Mouse (Mus musculus) cerebellum, adult 2 months (tissue): ENCODE measurements around the gene Atxn2. TPM values are rescaled to one million over a fixed set of nuclear protein-coding genes. Genes with fewer than 3 reads are reported as not detected.
"Not testable (repeated sequence)": the region's sequence is repeated elsewhere in the genome, so short reads cannot be mapped to it uniquely, and the experiment has no call there.

Source experiments
- DNase-seq, 2 experiments: peaks; one replicate each; pipeline ENCODE4 v3.0.0; 2021
- H3K27ac ChIP-seq: fragments of 200-500 bp; 2 replicates; pipeline ENCODE4 v1.5.1; 2012; ENCODE audit warnings: low read length, control low read depth, inconsistent platforms; ENCODE audit not compliant: insufficient read depth
- H3K27me3 ChIP-seq: fragments of 200-500 bp; 2 replicates; pipeline ENCODE4 v1.6.1; 2012; ENCODE audit warnings: inconsistent platforms, mild to moderate bottlenecking, low read length, moderate library complexity; ENCODE audit not compliant: control insufficient read depth, insufficient read depth
- H3K4me1 ChIP-seq: fragments of 200-500 bp; 2 replicates; pipeline ENCODE4 v1.6.1; 2011; ENCODE audit warnings: low read length; ENCODE audit not compliant: control insufficient read depth, insufficient read depth
- H3K4me3 ChIP-seq: fragments of 200-500 bp; replicated peaks from 2 replicates; pipeline ENCODE3; 2011; ENCODE audit warnings: mild to moderate bottlenecking, low read depth, low read length, control low read depth; ENCODE audit not compliant: insufficient read depth
- CTCF ChIP-seq: fragments of 200-500 bp; IDR thresholded peaks from 2 replicates; pipeline ENCODE4 v1.5.1; 2011; ENCODE audit warnings: low read depth, mild to moderate bottlenecking, control low read depth, low read length, moderate library complexity, borderline replicate concordance; ENCODE audit not compliant: insufficient read depth
- POLR2A ChIP-seq: fragments of 200-500 bp; IDR thresholded peaks from 2 replicates; pipeline ENCODE4 v1.6.1; 2011; ENCODE audit warnings: low read length, control low read depth, borderline replicate concordance; ENCODE audit not compliant: insufficient read depth
- WGBS: fragments of 180-500 bp; shearing (Covaris S2); methylation state at CpG from one replicate; pipeline ENCODE4 v1.1.7; 2018; 5-methylcytosine and 5-hydroxymethylcytosine counted together
- polyA plus RNA-seq: library from polyadenylated mRNA; depleted of rRNA; stranded (reverse); fragments of >200 nt; gene quantifications from 2 replicates; pipeline ENCODE4 v1.2.3, GENCODE M21; 2012

Gene Atxn2
- polyA plus RNA-seq, 1 experiment, result 149 TPM

DNA sequence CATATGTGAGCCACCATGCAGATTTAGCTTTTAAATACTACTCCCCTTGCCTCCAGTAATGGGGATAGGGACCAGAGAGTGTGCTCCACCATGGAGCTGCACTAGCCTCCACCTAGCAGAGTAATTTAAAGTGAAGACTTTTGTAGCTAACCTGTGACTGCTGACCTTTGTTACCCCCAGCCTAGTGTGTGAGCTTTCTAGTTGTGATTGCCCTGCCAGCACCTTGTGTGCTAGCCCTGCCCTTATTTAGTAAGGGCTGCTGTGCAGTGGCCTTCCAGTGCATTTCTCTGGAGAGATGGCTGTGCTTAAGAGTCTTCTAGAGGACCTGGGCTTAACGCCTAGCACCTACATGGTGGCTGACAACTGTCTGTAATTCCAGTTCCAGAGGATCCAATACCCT lies 13.5 kb downstream of the Atxn2 start:
- Histone ChIP-seq H3K4me1 (peaks cover 2% of the 10 kb centered on the region; the same call in 1 of the 2 replicates), H3K27ac (no peak overlapping the region), H3K4me3 (no peak overlapping the region), H3K27me3 (no peaks in the 10 kb centered on the region)
- no peak for DNase-seq
- TF ChIP-seq CTCF, result no peak
- TF ChIP-seq POLR2A, result no peak
- 78% methylated on average over 1 of the region's 1 CpGs for WGBS

DNA sequence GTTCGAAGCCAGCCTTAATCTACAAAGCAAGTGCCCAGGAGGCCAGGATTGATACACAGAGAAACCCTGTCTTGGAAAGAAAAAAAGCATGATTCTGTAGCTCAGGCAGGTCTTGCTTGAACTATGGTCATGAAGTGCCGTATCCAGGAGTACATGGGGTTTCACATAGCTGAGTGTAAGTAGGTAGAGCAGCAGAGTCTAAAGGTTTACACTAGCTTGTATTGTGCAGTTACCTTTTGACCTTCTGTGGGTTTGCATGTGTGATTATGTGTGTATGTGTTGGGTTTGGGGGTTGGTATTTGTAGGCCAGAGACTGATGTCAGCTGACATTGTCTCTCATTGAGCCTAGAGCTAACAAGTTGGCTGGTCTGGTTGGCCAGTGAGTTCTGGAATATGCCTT lies 18.9 kb downstream of the Atxn2 start:
- no peak overlapping the region for H3K4me3 ChIP-seq
- no peak for DNase-seq
- no peak for TF ChIP-seq POLR2A
- TF ChIP-seq CTCF, result no peak
- H3K27me3 ChIP-seq, result no peaks in the 10 kb centered on the region
- no peak overlapping the region for H3K27ac ChIP-seq
- WGBS, result 93% methylated on average over 2 of the region's 2 CpGs
- peaks cover 5% of the 10 kb centered on the region; the same call in 1 of the 2 replicates for H3K4me1 ChIP-seq

DNA sequence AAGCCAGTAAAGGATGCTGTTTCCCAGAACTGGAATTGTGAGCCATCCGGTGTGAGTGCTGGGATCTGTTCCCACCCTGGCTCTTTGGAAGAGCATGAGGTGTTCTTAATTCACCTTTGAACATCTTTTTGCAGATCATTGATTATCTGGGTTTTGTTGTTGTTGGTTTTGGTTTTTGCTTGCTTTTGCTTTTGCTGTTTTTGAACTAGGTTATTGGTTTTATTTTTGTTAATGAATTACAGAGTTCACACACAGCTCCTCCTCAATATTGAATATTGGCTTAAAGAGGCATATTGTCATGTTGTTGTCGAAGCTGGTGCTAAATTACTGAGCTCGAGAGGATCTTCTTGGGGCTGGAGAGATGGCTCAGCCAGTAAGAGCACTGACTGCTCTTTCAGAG lies 25.5 kb downstream of the Atxn2 start:
- 69% methylated on average over 3 of the region's 3 CpGs for WGBS
- no peaks in the 10 kb centered on the region for H3K27me3 ChIP-seq
- DNase-seq, result no peak
- H3K4me1 ChIP-seq, result peaks cover 7% of the 10 kb centered on the region
- TF ChIP-seq CTCF (no peak), POLR2A (no peak)
- no peak overlapping the region for H3K4me3 ChIP-seq
- H3K27ac ChIP-seq, result no peak overlapping the region

DNA sequence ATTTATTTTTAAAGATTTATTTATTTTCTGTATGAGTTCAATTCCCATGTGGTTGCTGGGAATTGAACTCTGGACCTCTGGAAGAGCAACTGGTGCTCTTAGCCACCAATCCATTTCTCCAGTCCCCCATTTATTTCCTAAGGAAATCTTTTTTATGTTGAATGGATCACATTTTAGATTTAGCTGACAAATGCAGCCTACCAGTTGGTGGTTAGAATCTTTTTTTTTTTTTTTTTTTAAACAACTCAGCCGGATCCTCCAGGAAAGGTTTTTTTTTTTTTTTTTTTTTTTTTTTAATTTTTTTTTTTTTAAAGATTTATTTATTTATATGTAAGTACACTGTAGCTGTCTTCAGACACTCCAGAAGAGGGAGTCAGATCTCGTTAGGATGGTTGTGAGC lies 27.0 kb downstream of the Atxn2 start:
- DNase-seq, H3K4me3 ChIP-seq: not testable (repeated sequence)
- 75% methylated on average over 2 of the region's 2 CpGs for WGBS

DNA sequence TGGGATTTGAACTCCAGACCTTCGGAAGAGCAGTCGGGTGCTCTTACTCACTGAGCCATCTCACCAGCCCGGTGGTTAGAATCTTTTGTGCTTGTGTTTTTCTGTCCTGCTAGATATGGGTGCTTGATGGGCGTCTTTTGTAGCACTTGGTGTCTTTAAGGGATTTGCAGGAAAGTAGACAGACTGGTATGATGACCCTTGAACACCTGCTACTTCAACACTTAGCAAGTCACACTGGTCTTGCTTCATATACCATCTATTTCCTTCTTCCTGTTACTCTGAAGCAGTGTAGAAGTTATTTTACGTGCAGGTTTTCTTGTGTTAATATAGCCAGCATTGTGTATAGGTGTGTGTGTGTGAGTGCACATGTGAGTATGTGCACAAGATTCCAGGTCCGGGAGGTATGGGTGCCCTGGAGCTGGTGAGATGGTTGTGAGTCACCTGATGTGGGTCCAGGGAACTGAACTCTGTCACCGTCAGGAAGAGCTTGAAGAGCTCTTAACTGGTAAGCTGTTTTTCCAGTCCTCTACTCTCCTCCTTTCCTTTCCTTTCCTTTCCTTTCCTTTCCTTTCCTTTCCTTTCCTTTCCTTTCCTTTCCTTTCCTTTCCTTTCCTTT lies 27.5 kb downstream of the Atxn2 start:
- Histone ChIP-seq H3K27me3 (no peaks in the 10 kb centered on the region), H3K27ac (no peak overlapping the region), H3K4me1 (peaks cover 7% of the 10 kb centered on the region), H3K4me3 (no peak overlapping the region)
- DNase-seq, result no peak
- WGBS, result 91% methylated on average over 7 of the region's 7 CpGs
- no peak for TF ChIP-seq CTCF
- TF ChIP-seq POLR2A, result no peak

More for the DNA sequence above, 27.0 kb downstream of the Atxn2 start:
- H3K27ac ChIP-seq, H3K4me1 ChIP-seq, H3K27me3 ChIP-seq: not testable (repeated sequence)

DNA sequence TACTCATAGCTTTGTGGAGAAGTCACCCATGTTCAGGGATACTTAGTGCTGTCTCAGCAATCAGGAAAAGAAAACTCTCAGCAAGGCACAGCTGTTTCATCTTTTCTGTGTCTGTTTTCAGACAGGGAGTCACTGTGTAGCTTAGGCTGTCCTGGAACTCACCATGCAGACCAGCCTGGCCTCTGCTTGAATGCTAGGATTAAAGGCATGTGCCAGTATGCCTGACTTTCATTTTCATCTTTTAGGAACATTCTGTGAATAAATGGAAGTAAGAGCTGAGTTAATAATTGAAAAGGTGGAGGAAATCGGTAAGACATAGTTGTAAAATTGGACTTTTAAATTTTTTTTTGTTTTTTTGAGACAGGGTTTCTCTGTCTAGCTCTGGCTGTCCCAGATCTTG lies 29.4 kb downstream of the Atxn2 start:
- Histone ChIP-seq H3K4me1 (peaks cover 2% of the 10 kb centered on the region; the same call in 1 of the 2 replicates), H3K4me3 (no peak overlapping the region), H3K27ac (no peak overlapping the region), H3K27me3 (no peaks in the 10 kb centered on the region)
- no peak for DNase-seq
- no peak for TF ChIP-seq CTCF
- TF ChIP-seq POLR2A, result no peak
- 95% methylated on average over 1 of the region's 1 CpGs for WGBS

DNA sequence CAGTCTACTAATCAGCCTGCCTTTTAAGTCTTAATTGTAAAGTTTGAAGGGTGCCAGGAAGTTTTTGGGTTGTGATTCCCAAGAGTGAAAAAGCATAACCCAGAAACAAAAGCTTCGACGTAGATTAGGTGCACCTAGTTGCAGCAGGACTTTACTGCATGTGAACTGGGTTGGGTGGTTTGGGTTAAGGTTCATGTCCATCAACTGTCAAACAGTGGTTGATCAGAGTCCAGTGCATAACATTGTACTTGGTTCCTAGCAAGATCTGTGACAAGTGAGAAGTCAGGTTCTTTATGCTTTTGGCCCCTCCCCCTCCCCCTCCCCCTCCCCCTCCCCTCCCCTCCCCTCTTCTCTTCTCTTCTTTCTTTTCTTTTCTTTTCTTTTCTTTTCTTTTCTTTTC lies 31.8 kb downstream of the Atxn2 start:
- no peaks in the 10 kb centered on the region for H3K27me3 ChIP-seq
- no peak for DNase-seq
- no peak overlapping the region for H3K27ac ChIP-seq
- no peak overlapping the region for H3K4me3 ChIP-seq
- 82% methylated on average over 2 of the region's 2 CpGs for WGBS
- peaks cover 2% of the 10 kb centered on the region; the same call in 1 of the 2 replicates for H3K4me1 ChIP-seq
- TF ChIP-seq POLR2A, result no peak
- TF ChIP-seq CTCF, result no peak

DNA sequence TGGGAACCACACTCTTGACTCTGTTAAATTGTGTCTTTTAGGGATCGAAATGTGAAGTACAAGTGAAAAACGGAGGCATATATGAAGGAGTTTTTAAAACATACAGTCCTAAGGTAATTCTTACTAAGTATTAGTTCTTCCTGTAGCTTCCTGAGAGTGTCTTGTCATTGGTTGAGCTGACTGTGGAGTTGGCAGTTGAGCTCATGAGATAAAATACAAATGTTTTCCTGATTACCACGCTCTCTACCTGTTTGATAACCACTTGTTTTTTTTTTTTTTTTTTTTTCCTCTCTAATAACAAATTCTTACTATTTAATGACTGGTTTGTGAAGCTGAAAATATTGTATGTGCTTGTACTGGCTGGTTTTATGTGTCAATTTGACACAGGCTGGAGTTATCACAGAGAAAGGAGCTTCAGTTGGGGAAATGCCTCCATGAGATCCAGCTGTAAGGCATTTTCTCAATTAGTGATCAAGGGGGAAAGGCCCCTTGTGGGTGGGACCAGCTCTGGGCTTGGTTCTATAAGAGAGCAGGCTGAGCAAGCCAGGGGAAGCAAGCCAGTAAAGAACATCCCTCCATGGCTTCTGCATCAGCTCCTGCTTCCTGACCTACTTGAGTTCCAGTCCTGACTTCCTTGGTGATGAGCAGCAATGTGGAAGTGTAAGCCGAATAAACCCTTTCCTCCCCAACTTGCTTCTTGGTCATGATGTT lies 36.9 kb downstream of the Atxn2 start:
- not testable (repeated sequence) for H3K27ac ChIP-seq, H3K4me1 ChIP-seq, H3K4me3 ChIP-seq, DNase-seq, H3K27me3 ChIP-seq
- WGBS, result 97% methylated on average over 4 of the region's 4 CpGs

DNA sequence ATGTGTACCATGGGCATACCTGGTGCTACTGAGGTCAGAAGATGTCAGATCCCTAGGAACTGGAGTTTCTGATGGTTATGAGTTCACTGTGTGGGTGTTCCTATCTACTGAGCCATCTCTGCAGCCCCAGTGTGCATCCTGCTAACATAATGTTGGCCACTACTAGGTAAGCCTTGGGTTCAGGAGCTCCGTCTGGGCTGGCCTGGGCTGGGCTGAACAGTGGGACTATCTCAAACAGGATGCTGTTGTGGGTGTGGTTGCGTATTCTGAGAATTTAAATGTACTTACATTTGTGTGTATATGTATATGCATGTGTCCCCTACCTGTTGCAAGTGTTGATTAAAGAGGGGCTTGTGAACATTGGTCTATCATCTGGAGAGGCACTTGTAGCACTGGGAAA lies 38.5 kb downstream of the Atxn2 start:
- Histone ChIP-seq H3K27me3 (no peaks in the 10 kb centered on the region), H3K4me1 (no peaks in the 10 kb centered on the region; the same call in none of the 2 replicates), H3K4me3 (no peak overlapping the region), H3K27ac (no peak overlapping the region)
- 95% methylated on average over 2 of the region's 2 CpGs for WGBS
- TF ChIP-seq POLR2A, result no peak
- TF ChIP-seq CTCF, result no peak
- no peak for DNase-seq
